Mouse (Mus musculus) forebrain, embryonic 14.5 days (tissue): ENCODE measurements around the gene Cd2bp2. TPM values are rescaled to one million over a fixed set of nuclear protein-coding genes. Genes with fewer than 3 reads are reported as not detected.
A peak's percentile ranks its signal among the peaks of the same experiment; 100 is the strongest.

Experiments used
- ATAC-seq: fragments of 200-750 bp; cut with Nextera tagmentation; 2 replicates; pipeline ENCODE4 v1.8.0; 2017; ENCODE audit warnings: mild to moderate bottlenecking, moderate library complexity
- DNase-seq: peaks from one replicate; pipeline ENCODE4 v3.0.0-alpha.2; 2015; ENCODE audit warnings: low spot score
- H3K27ac ChIP-seq: fragments of 300-500 bp; sonication (generic); 2 replicates; pipeline ENCODE4 v1.5.1; 2014; ENCODE audit warnings: low read depth, mild to moderate bottlenecking, control low read depth, low read length, moderate library complexity
- H3K27me3 ChIP-seq: fragments of 300-500 bp; sonication (generic); replicated peaks from 2 replicates; pipeline ENCODE4 v1.6.1; 2014; ENCODE audit warnings: low read length, control low read depth, mixed read lengths; ENCODE audit not compliant: control insufficient read depth, insufficient read depth
- H3K36me3 ChIP-seq: fragments of 300-500 bp; sonication (generic); 2 replicates; pipeline ENCODE4 v1.6.1; 2014; ENCODE audit warnings: low read length, control low read depth; ENCODE audit not compliant: control insufficient read depth, insufficient read depth
- H3K4me1 ChIP-seq: fragments of 300-500 bp; sonication (generic); 2 replicates; pipeline ENCODE4 v1.6.1; 2014; ENCODE audit warnings: antibody characterized with exemption, low read length, control low read depth; ENCODE audit not compliant: control insufficient read depth, insufficient read depth
- H3K4me2 ChIP-seq: fragments of 300-500 bp; sonication (generic); 2 replicates; pipeline ENCODE4 v1.6.1; 2014; ENCODE audit warnings: mild to moderate bottlenecking, control low read depth, low read length
- H3K4me3 ChIP-seq: fragments of 300-500 bp; sonication (generic); 2 replicates; pipeline ENCODE4 v1.5.1; 2014; ENCODE audit warnings: low read depth, low read length, control low read depth
- H3K9ac ChIP-seq: fragments of 300-500 bp; sonication (generic); 2 replicates; pipeline ENCODE4 v1.6.1; 2014; ENCODE audit warnings: mild to moderate bottlenecking, low read length, control low read depth, moderate library complexity
- H3K9me3 ChIP-seq: fragments of 300-500 bp; sonication (generic); replicated peaks from 2 replicates; pipeline ENCODE4 v1.6.1; 2016; ENCODE audit warnings: low read length, control low read depth, mixed read lengths; ENCODE audit not compliant: control insufficient read depth
- WGBS: fragments of 180-500 bp; shearing (Covaris S2); extraction: QIAGEN DNeasy Blood & Tissue Kit; methylation state at CpG from one replicate; pipeline ENCODE4 v1.1.7; 2014; 5-methylcytosine and 5-hydroxymethylcytosine counted together
- polyA plus RNA-seq: library from polyadenylated mRNA; unstranded; fragments of >200 nt; fragmentation: Nextera tagmentation; extraction: Ambion mirVana; gene quantifications from 2 replicates; pipeline ENCODE4 v1.2.1, GENCODE M21; 2014

The Cd2bp2 gene
- polyA plus RNA-seq, 1 experiment from 2014 or later = 73.6 TPM

DNA sequence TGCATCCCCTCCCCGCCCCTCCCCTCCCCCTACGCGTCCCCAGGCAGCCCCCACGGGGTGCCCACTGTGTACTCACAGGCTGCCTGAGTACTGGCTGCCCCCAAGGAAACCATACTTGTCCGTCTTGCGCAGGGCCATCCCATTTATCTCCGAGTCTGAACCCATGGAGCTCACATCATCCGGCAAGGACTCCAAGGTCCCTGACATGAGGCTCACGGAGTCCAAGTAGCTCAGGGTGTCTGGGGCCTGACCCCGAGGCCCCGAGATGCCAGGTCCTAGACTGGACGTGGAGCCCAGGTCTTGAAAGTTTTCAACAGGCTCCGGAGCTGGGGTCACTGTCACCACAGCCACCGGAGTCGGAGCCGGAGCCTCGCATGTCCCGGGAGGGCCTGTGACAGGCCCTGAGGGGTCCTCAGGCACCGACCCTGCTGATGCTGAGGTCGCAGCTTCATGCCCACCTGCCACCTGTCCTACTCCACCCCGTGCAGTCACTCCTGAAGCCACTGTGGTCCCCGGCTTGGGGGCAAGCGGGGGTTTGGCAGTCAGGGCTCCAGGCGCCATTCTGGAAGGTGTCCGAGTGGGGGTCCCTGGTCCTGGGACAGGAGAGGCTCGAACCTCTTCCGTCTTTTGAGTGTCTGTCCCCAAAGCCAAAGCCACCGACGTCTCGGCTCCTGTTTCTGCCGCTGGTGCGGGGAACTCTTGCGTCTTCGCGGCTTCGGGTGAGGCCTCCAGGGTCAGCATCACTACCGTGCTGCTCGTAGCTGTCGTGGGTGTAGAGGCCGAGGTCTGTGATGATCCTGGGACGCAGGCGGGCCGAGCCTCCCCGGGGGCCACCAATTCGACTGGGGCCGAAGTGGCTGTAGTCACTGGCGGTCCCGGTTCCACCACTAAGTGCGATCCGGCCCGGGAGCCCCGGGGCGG lies 11.8 kb upstream of the Cd2bp2 start:
- WGBS = 0% methylated on average over 53 of the region's 53 CpGs
- H3K27me3 ChIP-seq = no peaks in the 10 kb centered on the region
- H3K4me2 ChIP-seq = peak overlapping the region; percentile 100
- H3K9me3 ChIP-seq = no peaks in the 10 kb centered on the region
- peak overlapping the region; percentile 85 for H3K27ac ChIP-seq
- H3K4me3 ChIP-seq = peak overlapping the region; percentile 95
- peaks cover 19% of the 10 kb centered on the region for H3K4me1 ChIP-seq
- peaks cover 18% of the 10 kb centered on the region for H3K36me3 ChIP-seq
- ATAC-seq (no peak; the same call in 1 of the 2 replicates), DNase-seq (no peak)
- peak overlapping the region; percentile 95 for H3K9ac ChIP-seq

GRCm38 (mm10) chr7:127206606-127207005 lies 10.8 kb upstream of the Cd2bp2 start:
- ATAC-seq (no peak), DNase-seq (no peak)
- Histone ChIP-seq H3K27me3 (no peaks in the 10 kb centered on the region), H3K4me3 (peak overlapping the region; percentile 95), H3K9ac (peak overlapping the region; percentile 95), H3K4me1 (peaks cover 19% of the 10 kb centered on the region), H3K27ac (no peak overlapping the region), H3K9me3 (no peaks in the 10 kb centered on the region), H3K4me2 (peak overlapping the region; percentile 100), H3K36me3 (peaks cover 26% of the 10 kb centered on the region)
- WGBS = 51% methylated on average over 2 of the region's 2 CpGs

- DNase-seq (no peak), ATAC-seq (no peak)
- Histone ChIP-seq H3K27ac (peak overlapping the region; percentile 74; the same call in 1 of the 2 replicates), H3K9me3 (no peaks in the 10 kb centered on the region), H3K4me1 (peaks cover 13% of the 10 kb centered on the region), H3K4me2 (peak overlapping the region; percentile 69), H3K4me3 (peak overlapping the region; percentile 59), H3K9ac (peak overlapping the region; percentile 73), H3K36me3 (peaks cover 77% of the 10 kb centered on the region), H3K27me3 (no peaks in the 10 kb centered on the region)
- 56% methylated on average over 11 of the region's 11 CpGs for WGBS
Measured at GRCm38 (mm10) chr7:127196484-127196883, 634 bp upstream of the Cd2bp2 start.

GRCm38 (mm10) chr7:127194633-127195029 lies 1.2 kb downstream of the Cd2bp2 start:
- Histone ChIP-seq H3K4me3 (peak overlapping the region; percentile 59), H3K27ac (no peak overlapping the region), H3K4me2 (peak overlapping the region; percentile 92), H3K27me3 (no peaks in the 10 kb centered on the region), H3K9me3 (no peaks in the 10 kb centered on the region), H3K9ac (peak overlapping the region; percentile 60), H3K36me3 (peaks cover 67% of the 10 kb centered on the region), H3K4me1 (peaks cover 13% of the 10 kb centered on the region)
- 85% methylated on average over 7 of the region's 7 CpGs for WGBS
- ATAC-seq (no peak), DNase-seq (no peak)

- no peak for DNase-seq
- Histone ChIP-seq H3K27ac (no peak overlapping the region), H3K36me3 (peaks cover 62% of the 10 kb centered on the region), H3K4me1 (peaks cover 13% of the 10 kb centered on the region), H3K4me2 (peak overlapping the region; percentile 92; the same call in 1 of the 2 replicates), H3K4me3 (0 out of 2 replicates have a peak overlapping the region, but pooled peaks have one; percentile 59), H3K9ac (no peak overlapping the region), H3K27me3 (no peaks in the 10 kb centered on the region), H3K9me3 (no peaks in the 10 kb centered on the region)
- no peak for ATAC-seq
- WGBS = 93% methylated on average over 17 of the region's 17 CpGs
Measured at GRCm38 (mm10) chr7:127194011-127194632, 1.7 kb downstream of the Cd2bp2 start.

GRCm38 (mm10) chr7:127192989-127193388 lies 2.9 kb downstream of the Cd2bp2 start:
- no peak for ATAC-seq
- no peaks in the 10 kb centered on the region for H3K9me3 ChIP-seq
- no peak overlapping the region for H3K9ac ChIP-seq
- peaks cover 51% of the 10 kb centered on the region for H3K36me3 ChIP-seq
- H3K4me3 ChIP-seq = no peak overlapping the region
- DNase-seq = no peak
- no peaks in the 10 kb centered on the region for H3K27me3 ChIP-seq
- H3K4me2 ChIP-seq = no peak overlapping the region
- H3K27ac ChIP-seq = no peak overlapping the region
- WGBS = 95% methylated on average over 5 of the region's 5 CpGs
- peaks cover 13% of the 10 kb centered on the region for H3K4me1 ChIP-seq

DNA sequence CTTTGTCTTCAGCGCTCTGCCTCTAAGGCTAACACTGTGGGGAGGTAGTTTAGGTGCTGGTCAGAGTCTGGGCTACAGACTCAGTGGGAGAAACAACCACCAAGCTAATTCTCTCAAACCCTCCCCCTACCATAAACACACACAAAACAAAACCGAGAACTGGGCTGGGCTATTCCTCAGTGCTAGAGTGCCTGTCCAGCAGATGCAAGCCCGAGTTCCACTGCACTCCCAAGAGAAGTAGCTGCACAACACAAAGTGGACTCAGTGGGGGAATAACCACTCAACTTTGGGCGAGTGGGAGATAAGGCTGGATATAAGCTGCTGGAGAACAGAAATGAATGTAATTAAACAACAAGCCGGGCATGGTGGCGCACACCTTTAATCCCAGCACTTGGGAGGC lies 5.2 kb downstream of the Cd2bp2 start:
- H3K9me3 ChIP-seq = no peaks in the 10 kb centered on the region
- no peak for ATAC-seq
- WGBS = 88% methylated on average over 6 of the region's 6 CpGs

GRCm38 (mm10) chr7:127188305-127189276 lies 7.3 kb downstream of the Cd2bp2 start:
- WGBS = 86% methylated on average over 17 of the region's 17 CpGs

More for the DNA sequence above, 5.2 kb downstream of the Cd2bp2 start:
- H3K27me3 ChIP-seq = no peaks in the 10 kb centered on the region
- H3K36me3 ChIP-seq = peaks cover 41% of the 10 kb centered on the region
- H3K4me1 ChIP-seq = peaks cover 7% of the 10 kb centered on the region
- DNase-seq = no peak
- no peak overlapping the region for H3K4me2 ChIP-seq
- H3K4me3 ChIP-seq = no peak overlapping the region
- H3K9ac ChIP-seq = no peak overlapping the region
- H3K27ac ChIP-seq = no peak overlapping the region

More at GRCm38 (mm10) chr7:127188305-127189276, 7.3 kb downstream of the Cd2bp2 start:
- no peak overlapping the region for H3K27ac ChIP-seq
- no peak overlapping the region for H3K9ac ChIP-seq
- ATAC-seq = no peak
- H3K4me3 ChIP-seq = no peak overlapping the region
- H3K4me2 ChIP-seq = no peak overlapping the region
- H3K9me3 ChIP-seq = no peaks in the 10 kb centered on the region
- H3K36me3 ChIP-seq = peaks cover 30% of the 10 kb centered on the region
- no peaks in the 10 kb centered on the region for H3K4me1 ChIP-seq
- no peaks in the 10 kb centered on the region for H3K27me3 ChIP-seq
- no peak for DNase-seq
